Mouse (Mus musculus) right cerebral cortex, postnatal 10 days (tissue): ENCODE data around the gene 4932438H23Rik.

Experiments
- DNase-seq, 2 experiments: peaks; one replicate each; pipeline ENCODE4 v3.0.0; 2021; ENCODE audit warnings: low spot score in 2 of 2

4932438H23Rik gene

DNA sequence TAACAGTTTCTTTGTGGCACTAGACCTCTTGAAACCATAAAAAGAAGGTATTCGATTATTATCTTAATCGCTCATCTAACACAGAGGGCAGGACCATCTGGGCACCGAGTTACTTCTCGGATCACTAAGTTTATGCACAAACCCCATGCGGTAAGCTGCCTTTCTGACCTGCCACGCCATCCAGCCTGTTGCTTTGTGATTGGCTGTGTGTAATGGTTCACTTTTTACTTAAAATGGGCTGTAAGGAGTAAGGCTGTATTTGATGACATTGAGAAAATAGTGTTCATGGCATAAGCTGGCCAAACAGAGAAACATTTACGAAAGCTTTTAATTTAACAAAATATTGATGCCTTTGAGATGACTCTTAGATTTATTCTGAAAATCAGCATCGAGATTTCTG is at the start of gene 4932438H23Rik:
4932438H23Rik (minus strand) TSS at position 101 of the 400 bp plus-strand sequence.
- no peak for DNase-seq

DNA sequence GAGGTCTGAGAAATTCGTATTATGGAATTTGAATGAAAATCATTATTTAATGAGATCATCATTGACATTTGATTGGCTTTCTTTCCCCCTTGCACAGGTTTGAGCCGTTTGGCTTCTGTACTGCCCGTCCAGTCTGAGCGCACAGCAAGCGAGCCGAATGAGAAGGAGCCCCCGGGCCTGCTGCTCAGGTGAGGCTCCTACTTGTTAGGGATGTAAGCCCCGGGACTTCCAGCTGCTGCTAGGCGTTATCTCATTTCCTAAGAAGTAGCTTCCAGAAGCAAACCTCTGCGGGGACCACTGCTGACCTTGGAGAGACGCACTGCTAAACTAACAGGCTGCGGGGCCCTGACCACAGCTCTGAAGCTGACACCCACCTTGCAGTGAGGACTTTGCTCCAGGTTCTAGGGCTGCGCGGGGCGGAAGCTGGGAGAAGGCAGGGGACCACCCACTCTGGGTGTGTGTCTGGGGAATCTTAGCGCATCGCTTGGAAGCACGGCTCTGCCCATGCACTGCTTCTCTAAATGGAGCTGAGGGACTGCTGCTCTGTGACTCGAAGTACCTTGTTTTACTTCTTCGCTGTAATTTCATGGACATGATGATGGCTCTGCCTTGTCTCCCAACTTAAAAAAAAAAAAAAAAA is 46.2 kb upstream of the 4932438H23Rik start:
- no peak for DNase-seq

DNA sequence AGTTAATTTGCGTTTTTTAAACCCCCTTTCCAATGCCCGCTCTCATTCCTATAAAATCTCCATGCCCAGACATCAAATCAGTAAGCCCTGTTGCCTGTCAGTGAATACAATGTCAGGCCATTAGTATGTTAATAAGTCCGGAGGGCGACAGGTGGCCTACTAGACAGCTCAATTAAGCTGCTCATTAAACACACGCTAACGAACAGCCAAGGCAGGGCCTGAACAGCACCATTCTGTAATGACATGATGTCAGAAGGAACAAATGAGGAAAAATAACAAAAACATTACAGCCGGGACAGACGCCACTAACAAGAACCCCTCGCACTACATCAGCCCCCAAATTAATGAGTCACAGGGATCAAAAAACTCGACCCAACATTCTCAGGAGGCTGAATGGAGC is 45.5 kb upstream of the 4932438H23Rik start:
- no peak for DNase-seq

DNA sequence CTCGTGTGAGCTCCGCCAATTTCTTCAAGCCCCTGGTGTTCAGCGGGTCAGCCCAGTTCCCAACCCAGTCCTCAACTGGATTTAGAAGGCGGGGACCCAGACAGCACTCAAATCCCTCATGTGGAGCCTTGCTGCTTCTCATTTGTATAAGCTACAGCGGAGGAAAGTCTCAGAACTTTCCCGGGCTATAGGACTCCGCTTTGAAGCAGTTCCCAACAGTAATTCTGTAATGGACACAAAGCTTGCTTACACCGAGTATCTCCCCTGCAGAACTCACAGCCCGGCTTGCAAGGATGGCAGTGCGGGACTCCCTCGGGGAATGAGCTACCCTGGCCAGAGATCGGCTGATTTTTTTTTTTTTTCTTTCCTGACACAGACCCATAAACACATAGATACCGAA is 45.1 kb upstream of the 4932438H23Rik start:
- DNase-seq = no peak

DNA sequence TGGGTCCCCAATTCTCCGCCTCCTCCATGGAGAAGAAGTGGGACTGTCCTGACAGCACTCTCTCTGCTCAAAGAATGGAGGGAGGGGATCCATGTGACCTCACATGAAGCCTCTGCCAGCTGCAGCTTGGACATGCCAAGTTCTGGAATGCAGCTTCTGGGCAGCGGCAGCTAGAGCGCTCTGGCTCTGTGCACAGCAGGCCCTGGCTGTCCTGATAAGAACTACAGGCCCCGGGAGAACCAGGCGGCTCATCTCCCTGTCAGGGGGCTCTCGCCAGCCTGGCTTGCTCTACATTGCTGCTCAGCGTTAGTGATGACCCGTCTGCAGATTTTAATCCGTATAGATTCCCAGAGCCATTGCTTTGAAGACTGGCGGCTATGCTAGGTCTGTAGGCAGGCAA is 44.6 kb upstream of the 4932438H23Rik start:
- peak in 1 of 2 experiments; percentile 27 for DNase-seq

DNA sequence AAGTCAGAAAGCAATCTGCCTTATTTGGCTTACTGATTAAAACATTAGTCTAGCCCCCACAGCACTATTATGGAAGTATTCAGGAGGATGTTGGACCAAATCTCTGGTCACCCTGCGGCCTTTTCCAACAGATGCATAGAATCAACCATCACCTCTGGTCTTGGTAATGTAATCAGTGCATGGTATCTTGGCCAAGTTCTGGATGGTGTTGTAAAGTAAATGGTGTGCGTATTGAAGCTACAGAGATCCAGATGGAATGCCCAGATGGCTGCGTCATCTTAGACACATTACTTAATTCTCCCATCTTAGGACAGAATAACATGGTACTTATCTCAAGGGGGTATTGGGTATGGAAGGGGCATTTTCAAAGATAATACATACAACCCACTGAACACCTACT is 43.8 kb upstream of the 4932438H23Rik start:
- DNase-seq = no peak

DNA sequence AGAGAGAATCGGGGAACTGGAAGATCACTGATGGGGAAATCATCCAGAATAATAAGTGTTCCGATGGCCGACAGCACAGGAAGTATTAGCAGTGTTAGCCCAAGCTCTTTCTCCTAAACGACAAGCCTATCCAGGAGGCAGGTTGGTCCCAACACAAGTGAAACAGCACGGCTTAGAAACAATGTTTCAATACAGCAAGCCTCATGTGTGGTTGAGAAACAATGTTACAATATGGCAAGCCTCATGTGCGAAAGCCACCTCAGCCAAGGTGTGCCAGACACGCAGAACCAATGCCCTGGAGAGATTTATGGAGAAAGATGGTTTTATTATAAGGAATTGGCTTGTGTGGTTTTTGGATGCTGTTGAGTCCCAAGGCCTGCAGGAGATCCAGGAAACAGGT is 43.2 kb upstream of the 4932438H23Rik start:
- DNase-seq = no peak

DNA sequence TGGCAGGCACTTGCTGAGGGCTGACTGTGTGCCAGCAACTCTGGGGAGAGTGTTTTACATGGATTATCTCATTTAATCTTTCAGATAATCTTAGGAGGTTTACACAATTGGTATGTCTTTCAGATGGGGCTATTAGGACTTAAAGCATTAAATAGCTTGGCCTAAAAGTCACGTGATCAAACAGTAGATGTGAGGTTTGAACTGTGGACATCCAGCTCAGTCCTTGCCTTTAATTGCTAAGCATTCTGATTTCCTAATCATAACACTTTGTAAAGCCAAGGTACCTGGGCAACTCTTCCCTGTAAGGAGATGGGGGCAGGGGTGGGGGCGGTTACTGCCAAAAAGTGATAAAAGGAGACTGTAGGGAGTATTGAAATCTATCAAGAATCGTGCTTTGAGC is 41.7 kb upstream of the 4932438H23Rik start:
- no peak for DNase-seq

DNA sequence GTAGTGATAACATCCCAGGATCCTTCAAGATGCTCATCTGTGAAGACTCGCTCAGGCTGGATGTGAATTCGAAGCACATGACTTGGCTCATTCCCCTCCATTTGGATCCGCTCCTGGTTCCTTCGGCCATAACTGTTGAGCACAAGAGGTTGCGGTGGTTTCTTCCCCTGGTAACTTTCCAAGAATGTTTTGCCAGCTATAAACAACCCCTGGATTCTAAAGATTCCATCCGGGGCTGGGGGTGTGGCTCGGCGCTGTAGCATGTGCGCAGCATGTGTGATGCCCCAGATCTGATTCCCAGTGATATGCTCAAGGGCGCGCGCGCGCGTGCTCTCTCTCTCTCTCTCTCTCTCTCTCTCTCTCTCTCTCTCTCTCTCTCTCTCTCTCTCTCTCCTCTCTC is 35.0 kb upstream of the 4932438H23Rik start:
- DNase-seq = no peak

DNA sequence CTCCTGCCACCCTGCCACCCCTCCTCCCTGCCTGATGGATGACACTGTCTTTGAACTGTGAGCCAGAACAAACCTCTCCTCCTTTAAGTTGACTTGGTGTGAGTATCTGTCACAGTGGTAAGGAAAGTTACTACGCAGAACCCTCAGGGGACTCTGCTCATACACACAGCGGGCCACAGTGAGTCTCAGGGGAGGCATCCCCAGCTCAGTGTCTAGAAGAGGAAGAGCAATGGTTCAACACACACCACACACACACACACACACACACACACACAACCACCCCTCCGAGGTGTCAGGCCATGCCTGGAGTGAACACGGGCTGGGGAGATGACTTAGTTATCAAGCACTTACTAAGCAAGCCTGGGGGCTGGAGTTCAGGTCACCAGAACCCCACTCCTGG is 33.5 kb upstream of the 4932438H23Rik start:
- DNase-seq = no peak

DNA sequence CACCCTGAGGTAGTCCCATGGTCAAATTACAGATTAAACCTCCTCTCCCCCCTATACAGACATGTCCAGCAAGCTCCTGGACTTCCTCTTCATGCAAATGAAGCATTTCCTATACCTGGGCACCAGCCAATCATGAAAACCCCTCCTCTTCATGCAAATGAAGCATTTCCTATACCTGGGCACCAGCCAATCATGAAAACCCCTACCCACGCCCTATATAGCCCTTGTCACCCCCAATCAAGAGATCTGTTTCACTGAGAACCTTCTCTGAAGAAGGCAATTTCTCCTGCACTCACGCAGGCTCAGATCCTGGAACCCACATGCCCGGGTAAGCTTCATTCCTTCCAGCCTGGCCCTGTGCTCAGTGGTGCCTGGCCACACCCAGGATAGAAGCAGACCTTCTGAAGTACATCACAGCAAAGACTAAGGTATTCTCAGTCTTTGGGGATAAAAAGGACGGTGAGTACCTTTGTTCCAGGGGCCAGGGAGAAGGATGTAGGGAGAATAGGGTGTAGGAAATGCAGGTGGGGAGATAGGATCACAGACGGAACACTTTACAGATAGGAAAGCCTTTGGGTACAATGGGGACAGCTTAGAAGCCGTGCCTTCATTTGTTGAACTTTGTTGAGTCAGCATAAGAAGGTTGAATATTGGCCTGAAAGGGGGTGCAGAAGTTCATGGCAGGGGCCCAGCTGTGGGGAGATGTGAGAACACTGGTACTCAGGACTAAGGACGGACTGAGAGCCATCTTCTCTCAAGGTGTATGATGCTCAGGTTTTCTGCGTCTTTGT is 32.0 kb upstream of the 4932438H23Rik start:
- DNase-seq = no peak

DNA sequence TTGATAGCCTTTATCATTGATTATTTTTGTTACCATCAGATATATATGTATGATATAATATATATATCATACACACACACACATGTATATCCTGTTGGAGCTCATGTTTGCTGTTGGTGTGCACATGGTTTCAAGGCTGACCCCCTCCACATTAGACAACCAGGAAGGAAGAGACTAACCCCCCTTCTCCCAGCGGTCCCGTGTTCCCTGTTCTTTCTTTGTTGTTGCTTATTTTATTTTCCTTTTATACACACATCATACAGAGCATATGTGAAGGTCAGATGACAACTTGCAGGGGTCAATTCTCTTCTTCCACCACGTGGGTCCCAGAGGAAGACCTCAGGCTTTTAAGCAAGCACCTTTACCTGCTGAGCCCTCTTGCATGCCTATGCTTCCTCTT is 29.3 kb upstream of the 4932438H23Rik start:
- no peak for DNase-seq

DNA sequence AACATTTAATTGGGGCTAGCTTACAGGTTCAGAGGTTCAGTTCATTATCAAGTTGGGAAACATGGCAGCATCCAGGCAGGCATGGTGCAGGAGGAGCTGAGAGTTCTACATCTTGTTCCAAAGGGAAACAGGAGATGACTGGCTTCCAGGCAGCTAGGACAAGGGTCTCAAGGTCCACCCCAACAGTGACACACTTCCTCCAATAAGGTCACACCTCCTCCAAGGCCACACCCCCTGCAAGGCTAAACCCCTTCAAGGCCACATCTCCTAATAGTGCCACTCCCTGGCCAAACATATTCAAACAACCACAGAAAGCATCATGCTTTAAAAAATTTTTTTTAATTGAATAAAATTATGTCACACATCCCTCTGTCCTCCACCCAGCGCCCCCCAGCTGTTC is 28.9 kb upstream of the 4932438H23Rik start:
- no peak for DNase-seq

DNA sequence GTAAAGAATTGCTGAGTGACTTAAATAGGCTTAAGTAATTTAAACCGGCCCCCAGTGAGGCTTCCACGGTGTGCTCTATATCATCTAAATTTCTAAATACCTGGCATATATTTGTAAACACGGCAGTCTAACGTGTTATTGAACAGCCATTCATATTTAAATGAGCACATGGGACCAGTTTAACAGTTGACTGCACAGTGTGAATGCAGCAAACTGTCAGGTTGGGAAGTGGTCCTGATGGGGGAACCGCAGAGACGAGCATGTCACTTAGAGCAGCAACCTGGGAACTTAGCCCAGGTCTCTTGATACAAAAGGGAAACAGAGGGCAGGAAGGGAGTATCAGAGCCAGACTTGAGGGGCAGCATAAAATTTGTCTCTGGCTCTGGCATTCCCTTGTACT is 25.0 kb upstream of the 4932438H23Rik start:
- DNase-seq = no peak

DNA sequence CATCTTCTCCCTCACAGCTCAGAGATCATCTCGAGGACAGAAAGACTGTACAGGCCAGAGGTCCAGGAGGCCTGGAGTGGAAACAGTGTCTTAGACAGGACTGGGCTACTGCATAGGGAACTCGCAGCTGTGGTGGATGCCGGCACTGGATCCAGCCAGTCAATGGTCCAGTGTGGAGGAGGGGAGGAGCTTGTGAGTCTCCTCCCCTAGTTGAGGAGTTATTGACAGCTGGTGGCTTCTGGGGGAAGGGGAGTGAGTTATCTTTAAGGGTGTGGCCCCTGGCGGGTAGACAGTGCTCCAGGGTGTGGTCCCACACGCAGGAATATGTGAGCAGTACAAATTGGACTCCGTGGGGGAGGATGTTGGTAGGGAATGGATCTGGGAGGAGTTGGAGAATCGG is 21.8 kb upstream of the 4932438H23Rik start:
- DNase-seq = no peak

DNA sequence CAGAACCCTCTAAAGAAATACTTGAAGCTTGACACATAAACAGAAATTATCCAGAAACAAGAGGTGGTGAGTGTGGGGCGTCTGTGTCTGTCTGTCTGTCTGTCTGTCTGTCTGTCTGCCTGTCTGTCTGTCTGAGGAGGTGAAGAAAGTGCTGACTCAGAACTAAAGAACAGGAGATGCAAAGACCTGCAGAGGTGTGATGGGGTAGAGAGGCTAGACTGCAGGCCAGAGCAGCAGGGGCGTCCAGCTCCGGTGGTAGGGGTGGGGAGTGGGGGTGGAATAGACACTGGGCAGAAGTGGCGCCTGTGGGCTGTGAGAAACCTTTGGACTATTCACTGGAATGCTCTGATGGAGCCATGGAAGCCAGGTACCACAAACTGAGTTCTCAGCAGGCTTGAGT is 21.1 kb upstream of the 4932438H23Rik start:
- DNase-seq = no peak

DNA sequence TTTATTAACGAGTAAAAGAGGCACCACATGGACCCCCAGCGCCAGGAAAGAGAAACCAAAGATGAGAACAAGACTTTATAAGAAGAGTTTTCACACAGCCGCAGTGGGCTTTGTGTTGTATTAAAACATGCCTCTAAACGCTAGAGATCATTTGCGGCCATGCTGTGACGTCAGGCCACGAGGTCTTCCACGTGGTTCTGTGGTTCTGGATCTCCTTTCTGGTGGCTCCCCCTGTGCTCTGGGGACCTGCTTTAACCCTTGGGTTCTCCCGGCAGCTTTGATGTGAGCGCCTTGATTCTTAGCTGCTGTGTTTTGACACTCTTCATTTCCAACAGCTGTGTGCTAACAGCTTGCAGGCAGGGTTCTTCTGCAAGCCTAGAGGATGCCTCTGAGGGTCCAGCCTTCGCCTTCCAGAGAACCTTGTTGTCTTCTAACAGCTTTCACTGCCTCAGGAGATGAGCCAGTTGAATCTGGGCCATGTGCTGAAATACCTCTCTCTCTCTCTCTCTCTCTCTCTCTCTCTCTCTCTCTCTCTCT is 16.1 kb upstream of the 4932438H23Rik start:
- DNase-seq = no peak

DNA sequence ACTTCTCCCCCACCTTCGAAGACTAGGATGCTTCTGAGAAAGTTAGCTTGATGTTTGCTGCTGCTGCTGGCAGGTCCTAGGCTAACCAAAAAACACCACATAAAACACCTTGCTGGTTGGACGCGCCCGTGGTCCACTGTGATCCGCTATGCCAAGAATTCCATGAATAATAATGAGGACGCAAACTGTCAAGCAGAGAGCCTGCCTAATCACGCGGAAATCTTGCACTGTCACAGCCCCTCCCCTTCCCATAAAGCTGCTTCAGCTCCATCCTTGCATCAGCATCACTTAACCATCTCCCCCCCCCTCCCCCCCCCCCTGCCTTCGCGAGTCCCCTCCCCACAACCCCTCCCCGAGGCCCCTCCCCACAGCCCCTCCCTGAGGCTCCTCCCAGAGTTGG is 12.7 kb upstream of the 4932438H23Rik start:
- DNase-seq = no peak

DNA sequence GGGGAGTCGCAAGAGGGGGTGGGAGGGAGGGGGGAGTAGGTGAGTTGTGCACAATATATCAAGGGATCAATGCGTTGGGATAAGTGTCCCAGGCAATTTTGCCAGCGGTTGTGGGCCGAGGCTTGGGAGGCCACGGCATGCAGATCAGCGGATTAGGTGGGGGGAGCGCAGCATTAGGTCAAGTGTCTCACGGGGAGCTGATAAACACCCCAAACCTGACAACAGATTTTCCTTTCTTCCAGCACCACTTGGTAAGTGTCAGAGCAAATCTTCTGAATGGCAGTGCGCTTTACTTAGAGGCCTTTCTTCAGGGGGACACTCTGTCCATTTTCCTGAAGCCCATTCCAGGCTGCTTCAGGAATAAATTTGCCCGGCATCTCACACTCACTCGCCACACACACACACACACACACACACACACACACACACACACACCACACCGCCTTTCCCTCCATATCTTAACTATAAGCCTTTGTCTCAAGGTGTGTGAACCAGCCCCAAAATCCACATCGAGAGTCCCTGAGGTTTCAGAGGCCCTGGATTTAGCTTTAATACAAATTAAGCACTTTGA is 10.6 kb upstream of the 4932438H23Rik start:
- DNase-seq = no peak

DNA sequence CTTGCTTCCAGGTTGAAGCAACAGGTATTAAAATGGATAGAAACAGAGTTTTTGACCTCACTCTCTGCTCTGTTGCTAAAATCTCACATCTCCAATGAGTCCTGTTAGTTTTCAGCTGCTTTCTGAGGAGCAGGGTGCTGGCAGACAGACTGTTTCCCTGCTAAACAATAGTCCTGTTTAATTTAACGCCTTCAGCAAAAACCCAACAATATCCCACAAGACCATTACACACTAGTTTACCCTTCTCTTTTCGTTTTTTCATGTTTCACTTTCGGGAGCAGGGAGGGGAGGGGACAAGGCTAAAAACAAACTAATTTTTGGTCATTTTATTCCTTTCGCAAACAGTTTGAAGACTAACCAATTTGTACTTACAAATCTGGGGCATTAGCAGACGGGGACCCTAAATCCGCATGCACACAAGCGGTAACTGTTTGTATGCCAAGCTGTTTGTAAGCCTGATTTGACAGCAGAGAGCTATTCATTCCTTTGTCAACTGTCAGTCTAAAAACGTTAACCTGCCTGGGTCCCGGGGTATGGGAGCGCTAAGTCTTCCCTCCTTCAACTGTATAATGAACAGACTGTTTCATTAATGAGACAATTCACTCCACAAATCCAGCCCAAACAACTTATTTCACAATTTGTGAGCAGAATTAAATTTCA is 10.0 kb upstream of the 4932438H23Rik start:
- DNase-seq = no peak

DNA sequence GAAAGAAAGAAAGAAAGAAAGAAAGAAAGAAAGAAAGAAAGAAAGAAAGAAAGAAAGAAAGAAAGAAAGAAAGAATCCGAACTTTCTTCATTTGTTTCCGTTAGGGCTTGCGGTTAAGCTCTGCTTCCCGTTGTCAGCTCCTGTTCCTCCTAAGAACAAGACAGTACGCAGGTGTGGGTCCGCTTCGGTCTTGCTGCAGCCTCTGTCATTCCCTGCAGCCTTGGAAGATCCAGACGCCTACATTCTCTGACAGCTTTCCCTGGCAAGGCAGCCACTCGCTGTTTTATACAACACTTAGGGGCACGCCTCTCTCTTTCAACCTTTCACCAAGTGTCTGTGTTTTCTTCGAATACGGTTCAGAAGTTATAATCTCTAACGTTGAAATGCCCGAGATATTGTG is 8.5 kb upstream of the 4932438H23Rik start:
- DNase-seq = no peak

DNA sequence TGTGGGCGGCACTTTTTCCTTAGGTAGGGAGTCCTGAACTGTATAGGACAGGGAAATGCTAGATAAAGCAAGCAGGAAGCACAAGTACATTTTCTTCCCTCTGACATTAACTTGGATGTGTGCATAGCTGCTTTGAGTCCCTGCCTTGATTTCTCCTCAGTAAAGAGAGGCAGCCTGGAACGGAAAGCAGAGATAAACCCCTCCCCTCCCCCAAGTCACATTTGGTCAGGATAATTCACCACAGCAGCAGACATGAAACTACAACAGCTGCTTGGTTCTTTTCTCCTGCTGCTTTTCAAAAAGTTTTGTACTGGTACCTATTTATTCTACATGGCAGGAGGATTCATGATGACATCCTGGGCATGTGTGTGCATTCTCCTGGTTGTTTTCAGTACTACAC is 5.6 kb upstream of the 4932438H23Rik start:
- DNase-seq = no peak
